Mouse (Mus musculus): ENCODE data around the gene Myo6. TPM values are rescaled to one million over a fixed set of nuclear protein-coding genes. Genes with fewer than 3 reads are reported as not detected.

Myo6 gene
- polyA plus RNA-seq, 1 experiment: 16.4 TPM

- 86% methylated on average over 9 of the region's 9 CpGs for WGBS
- H3K27ac ChIP-seq (ENCODE audit: control insufficient read depth, insufficient read depth, low read depth, low read length, poor library complexity): no peak overlapping the region
- TF ChIP-seq POLR2A (IDR thresholded peaks at IDR 0.05; ENCODE audit: borderline replicate concordance, control insufficient read depth, low read depth, low read length) (no peak), CTCF (IDR thresholded peaks at IDR 0.05; ENCODE audit: control insufficient read depth, insufficient read depth, low read length) (no peak)
- H3K4me3 ChIP-seq (replicated peaks; ENCODE audit: control insufficient read depth, low read depth, low read length): no peak overlapping the region
- H3K4me1 ChIP-seq (ENCODE audit: control insufficient read depth, insufficient read depth, low read length): no peaks in the 10 kb centered on the region; the same call in 1 of the 2 replicates
Observed at GRCm38 (mm10) chr9:80173629-80174028, 8.8 kb downstream of the Myo6 start.

GRCm38 (mm10) chr9:80176696-80177478 is 12.1 kb downstream of the Myo6 start:
- Histone ChIP-seq H3K27ac (ENCODE audit: control insufficient read depth, insufficient read depth, low read depth, low read length, poor library complexity) (no peak overlapping the region), H3K4me1 (ENCODE audit: control insufficient read depth, insufficient read depth, low read length) (no peaks in the 10 kb centered on the region), H3K4me3 (replicated peaks; ENCODE audit: control insufficient read depth, low read depth, low read length) (no peak overlapping the region)
- 77% methylated on average over 13 of the region's 13 CpGs for WGBS
- no peak for TF ChIP-seq CTCF (IDR thresholded peaks at IDR 0.05; ENCODE audit: control insufficient read depth, insufficient read depth, low read length)
- no peak for TF ChIP-seq POLR2A (IDR thresholded peaks at IDR 0.05; ENCODE audit: borderline replicate concordance, control insufficient read depth, low read depth, low read length)

- no peak overlapping the region for H3K4me3 ChIP-seq (replicated peaks; ENCODE audit: control insufficient read depth, low read depth, low read length)
- TF ChIP-seq POLR2A (IDR thresholded peaks at IDR 0.05; ENCODE audit: borderline replicate concordance, control insufficient read depth, low read depth, low read length) (no peak), CTCF (IDR thresholded peaks at IDR 0.05; ENCODE audit: control insufficient read depth, insufficient read depth, low read length) (no peak)
- H3K27ac ChIP-seq (ENCODE audit: control insufficient read depth, insufficient read depth, low read depth, low read length, poor library complexity): no peak overlapping the region
- WGBS: 86% methylated on average over 2 of the region's 2 CpGs
- H3K4me1 ChIP-seq (ENCODE audit: control insufficient read depth, insufficient read depth, low read length): no peaks in the 10 kb centered on the region
Observed at GRCm38 (mm10) chr9:80178670-80179069, 13.8 kb downstream of the Myo6 start.

- 87% methylated on average over 4 of the region's 4 CpGs for WGBS
- H3K4me1 ChIP-seq (ENCODE audit: control insufficient read depth, insufficient read depth, low read length): no peaks in the 10 kb centered on the region
Observed at GRCm38 (mm10) chr9:80179688-80180087, 14.9 kb downstream of the Myo6 start.

GRCm38 (mm10) chr9:80180771-80181170 is 15.9 kb downstream of the Myo6 start:
- Histone ChIP-seq H3K27ac (ENCODE audit: control insufficient read depth, insufficient read depth, low read depth, low read length, poor library complexity) (no peak overlapping the region), H3K4me3 (replicated peaks; ENCODE audit: control insufficient read depth, low read depth, low read length) (no peak overlapping the region), H3K4me1 (ENCODE audit: control insufficient read depth, insufficient read depth, low read length) (no peaks in the 10 kb centered on the region)
- TF ChIP-seq POLR2A (IDR thresholded peaks at IDR 0.05; ENCODE audit: borderline replicate concordance, control insufficient read depth, low read depth, low read length): no peak
- TF ChIP-seq CTCF (IDR thresholded peaks at IDR 0.05; ENCODE audit: control insufficient read depth, insufficient read depth, low read length): no peak
- 69% methylated on average over 5 of the region's 5 CpGs for WGBS

More at GRCm38 (mm10) chr9:80179688-80180087, 14.9 kb downstream of the Myo6 start:
- Histone ChIP-seq H3K27ac (ENCODE audit: control insufficient read depth, insufficient read depth, low read depth, low read length, poor library complexity) (no peak overlapping the region), H3K4me3 (replicated peaks; ENCODE audit: control insufficient read depth, low read depth, low read length) (no peak overlapping the region)
- TF ChIP-seq CTCF (IDR thresholded peaks at IDR 0.05; ENCODE audit: control insufficient read depth, insufficient read depth, low read length): no peak
- no peak for TF ChIP-seq POLR2A (IDR thresholded peaks at IDR 0.05; ENCODE audit: borderline replicate concordance, control insufficient read depth, low read depth, low read length)

- TF ChIP-seq POLR2A (IDR thresholded peaks at IDR 0.05; ENCODE audit: borderline replicate concordance, control insufficient read depth, low read depth, low read length) (no peak), CTCF (IDR thresholded peaks at IDR 0.05; ENCODE audit: control insufficient read depth, insufficient read depth, low read length) (no peak)
- no peak overlapping the region for H3K27ac ChIP-seq (ENCODE audit: control insufficient read depth, insufficient read depth, low read depth, low read length, poor library complexity)
Observed at GRCm38 (mm10) chr9:80181692-80182091, 16.9 kb downstream of the Myo6 start.

GRCm38 (mm10) chr9:80184138-80184537 is 19.3 kb downstream of the Myo6 start:
- Histone ChIP-seq H3K4me3 (replicated peaks; ENCODE audit: control insufficient read depth, low read depth, low read length) (no peak overlapping the region), H3K27ac (ENCODE audit: control insufficient read depth, insufficient read depth, low read depth, low read length, poor library complexity) (no peak overlapping the region), H3K4me1 (ENCODE audit: control insufficient read depth, insufficient read depth, low read length) (no peaks in the 10 kb centered on the region)
- WGBS: 83% methylated on average over 5 of the region's 5 CpGs
- no peak for TF ChIP-seq POLR2A (IDR thresholded peaks at IDR 0.05; ENCODE audit: borderline replicate concordance, control insufficient read depth, low read depth, low read length)
- no peak for TF ChIP-seq CTCF (IDR thresholded peaks at IDR 0.05; ENCODE audit: control insufficient read depth, insufficient read depth, low read length)

More at GRCm38 (mm10) chr9:80181692-80182091, 16.9 kb downstream of the Myo6 start:
- Histone ChIP-seq H3K4me1 (ENCODE audit: control insufficient read depth, insufficient read depth, low read length) (no peaks in the 10 kb centered on the region), H3K4me3 (replicated peaks; ENCODE audit: control insufficient read depth, low read depth, low read length) (no peak overlapping the region)
- 85% methylated on average over 1 of the region's 1 CpGs for WGBS

GRCm38 (mm10) chr9:80185737-80186136 is 20.9 kb downstream of the Myo6 start:
- 73% methylated on average over 3 of the region's 3 CpGs for WGBS
- no peaks in the 10 kb centered on the region for H3K4me1 ChIP-seq (ENCODE audit: control insufficient read depth, insufficient read depth, low read length)
- no peak for TF ChIP-seq POLR2A (IDR thresholded peaks at IDR 0.05; ENCODE audit: borderline replicate concordance, control insufficient read depth, low read depth, low read length)
- no peak for TF ChIP-seq CTCF (IDR thresholded peaks at IDR 0.05; ENCODE audit: control insufficient read depth, insufficient read depth, low read length)
- no peak overlapping the region for H3K4me3 ChIP-seq (replicated peaks; ENCODE audit: control insufficient read depth, low read depth, low read length)
- no peak overlapping the region for H3K27ac ChIP-seq (ENCODE audit: control insufficient read depth, insufficient read depth, low read depth, low read length, poor library complexity)
